Mouse (Mus musculus) liver, embryonic 16.5 days (tissue): ENCODE data around the gene Rpl27. TPM values are rescaled to one million over a fixed set of nuclear protein-coding genes. Genes with fewer than 3 reads are reported as not detected.
"Not testable (repeated sequence)": the region's sequence is repeated elsewhere in the genome, so short reads cannot be mapped to it uniquely, and the experiment has no call there.

Source experiments
- ATAC-seq: fragments of 200-750 bp; cut with Nextera tagmentation; 2 replicates; pipeline ENCODE4 v1.8.0; 2017; ENCODE audit warnings: low read depth, mild to moderate bottlenecking, moderate number of reproducible peaks, moderate library complexity
- H3K27ac ChIP-seq: fragments of 300-500 bp; sonication (generic); 2 replicates; pipeline ENCODE4 v1.5.1; 2014; ENCODE audit warnings: mild to moderate bottlenecking, low read length
- H3K27me3 ChIP-seq: fragments of 300-500 bp; sonication (generic); 2 replicates; pipeline ENCODE4 v1.6.1; 2014; ENCODE audit warnings: low read depth, low read length, mixed read lengths; ENCODE audit not compliant: control insufficient read depth, insufficient read depth
- H3K36me3 ChIP-seq: fragments of 300-500 bp; sonication (generic); 2 replicates; pipeline ENCODE4 v1.6.1; 2014; ENCODE audit warnings: mild to moderate bottlenecking; ENCODE audit not compliant: control insufficient read depth, insufficient read depth
- H3K4me1 ChIP-seq: fragments of 300-500 bp; sonication (generic); 2 replicates; pipeline ENCODE4 v1.6.1; 2014; ENCODE audit warnings: low read depth, low read length, mixed read lengths; ENCODE audit not compliant: control insufficient read depth
- H3K4me2 ChIP-seq: fragments of 300-500 bp; sonication (generic); 2 replicates; pipeline ENCODE4 v1.6.1; 2014; ENCODE audit warnings: low read depth, low read length, mixed read lengths
- H3K4me3 ChIP-seq: fragments of 300-500 bp; sonication (generic); 2 replicates; pipeline ENCODE4 v1.5.1; 2014; ENCODE audit warnings: low read depth, mild to moderate bottlenecking, low read length
- H3K9ac ChIP-seq: fragments of 300-500 bp; sonication (generic); 2 replicates; pipeline ENCODE4 v1.6.1; 2014; ENCODE audit warnings: low read depth, low read length
- H3K9me3 ChIP-seq: fragments of 300-500 bp; sonication (generic); replicated peaks from 2 replicates; pipeline ENCODE4 v1.6.1; 2016; ENCODE audit warnings: low read length; ENCODE audit not compliant: control insufficient read depth
- WGBS: fragments of 180-500 bp; shearing (Covaris S2); extraction: QIAGEN DNeasy Blood & Tissue Kit; methylation state at CpG from one replicate; pipeline ENCODE4 v1.1.7; 2014; ENCODE audit not compliant: insufficient replicate concordance; 5-methylcytosine and 5-hydroxymethylcytosine counted together
- polyA plus RNA-seq: library from polyadenylated mRNA; unstranded; fragments of >200 nt; fragmentation: Nextera tagmentation; extraction: Ambion mirVana; gene quantifications from 2 replicates; pipeline ENCODE4 v1.2.1, GENCODE M21; 2015

Gene Rpl27
- polyA plus RNA-seq, 1 experiment from 2014 or later, result 138 TPM

- ATAC-seq, result no peak
- Histone ChIP-seq H3K4me1 (peaks cover 42% of the 10 kb centered on the region), H3K4me3 (peak overlapping the region; percentile 71), H3K27me3 (peaks cover 54% of the 10 kb centered on the region), H3K9me3 (no peaks in the 10 kb centered on the region), H3K9ac (no peak overlapping the region), H3K36me3 (no peaks in the 10 kb centered on the region), H3K4me2 (peak overlapping the region; percentile 86), H3K27ac (no peak overlapping the region)
- 12% methylated on average over 13 of the region's 13 CpGs for WGBS
Measured at GRCm38 (mm10) chr11:101468731-101469130, 26.6 kb downstream of the Rpl27 start.

- Histone ChIP-seq H3K27me3 (peaks cover 51% of the 10 kb centered on the region), H3K36me3 (no peaks in the 10 kb centered on the region), H3K9me3 (no peaks in the 10 kb centered on the region), H3K9ac (no peak overlapping the region), H3K4me2 (no peak overlapping the region), H3K4me1 (peaks cover 38% of the 10 kb centered on the region), H3K27ac (no peak overlapping the region), H3K4me3 (no peak overlapping the region)
- no peak for ATAC-seq
- WGBS, result 55% methylated on average over 4 of the region's 4 CpGs
Measured at GRCm38 (mm10) chr11:101469155-101469554, 27.1 kb downstream of the Rpl27 start.

GRCm38 (mm10) chr11:101470206-101470605 lies 28.1 kb downstream of the Rpl27 start:
- ATAC-seq, result no peak
- 77% methylated on average over 7 of the region's 7 CpGs for WGBS
- Histone ChIP-seq H3K27me3 (peaks cover 41% of the 10 kb centered on the region), H3K27ac (no peak overlapping the region), H3K9ac (no peak overlapping the region), H3K4me1 (peaks cover 28% of the 10 kb centered on the region), H3K9me3 (no peaks in the 10 kb centered on the region), H3K4me3 (no peak overlapping the region), H3K36me3 (no peaks in the 10 kb centered on the region), H3K4me2 (no peak overlapping the region)

- WGBS, result 58% methylated on average over 3 of the region's 3 CpGs
- no peaks in the 10 kb centered on the region for H3K9me3 ChIP-seq
- peaks cover 27% of the 10 kb centered on the region for H3K27me3 ChIP-seq
- no peak overlapping the region for H3K4me3 ChIP-seq
- no peaks in the 10 kb centered on the region for H3K36me3 ChIP-seq
- ATAC-seq, result no peak
- no peak overlapping the region for H3K9ac ChIP-seq
- no peak overlapping the region for H3K27ac ChIP-seq
- no peak overlapping the region for H3K4me2 ChIP-seq
- H3K4me1 ChIP-seq, result peaks cover 13% of the 10 kb centered on the region
Measured at GRCm38 (mm10) chr11:101471926-101472325, 29.8 kb downstream of the Rpl27 start.

- no peak overlapping the region for H3K4me2 ChIP-seq
- WGBS, result 57% methylated on average over 7 of the region's 7 CpGs
- H3K36me3 ChIP-seq, result no peaks in the 10 kb centered on the region
- ATAC-seq, result no peak
- H3K9ac ChIP-seq, result no peak overlapping the region
- H3K27ac ChIP-seq, result no peak overlapping the region
- no peaks in the 10 kb centered on the region for H3K9me3 ChIP-seq
- H3K4me1 ChIP-seq, result peaks cover 11% of the 10 kb centered on the region
- H3K4me3 ChIP-seq, result no peak overlapping the region
- H3K27me3 ChIP-seq, result peaks cover 23% of the 10 kb centered on the region
Measured at GRCm38 (mm10) chr11:101472336-101472735, 30.2 kb downstream of the Rpl27 start.

GRCm38 (mm10) chr11:101473686-101474085 lies 31.6 kb downstream of the Rpl27 start:
- H3K9me3 ChIP-seq, H3K36me3 ChIP-seq, ATAC-seq, H3K4me2 ChIP-seq, H3K4me1 ChIP-seq, H3K27me3 ChIP-seq, H3K27ac ChIP-seq, H3K4me3 ChIP-seq, H3K9ac ChIP-seq: not testable (repeated sequence)
- WGBS, result 47% methylated on average over 1 of the region's 1 CpGs

GRCm38 (mm10) chr11:101474298-101474697 lies 32.2 kb downstream of the Rpl27 start:
- Histone ChIP-seq H3K9me3 (no peaks in the 10 kb centered on the region), H3K27me3 (peaks cover 4% of the 10 kb centered on the region; the same call in 1 of the 2 replicates), H3K4me2 (no peak overlapping the region), H3K36me3 (no peaks in the 10 kb centered on the region), H3K4me1 (no peaks in the 10 kb centered on the region), H3K27ac (no peak overlapping the region), H3K4me3 (no peak overlapping the region), H3K9ac (no peak overlapping the region)
- no peak for ATAC-seq
- WGBS, result 64% methylated on average over 5 of the region's 5 CpGs

GRCm38 (mm10) chr11:101476361-101476760 lies 34.3 kb downstream of the Rpl27 start:
- not testable (repeated sequence) for H3K9ac ChIP-seq, H3K36me3 ChIP-seq, H3K27ac ChIP-seq, H3K4me3 ChIP-seq, H3K4me2 ChIP-seq, H3K4me1 ChIP-seq, ATAC-seq, H3K27me3 ChIP-seq, H3K9me3 ChIP-seq
- WGBS, result 71% methylated on average over 4 of the region's 4 CpGs

GRCm38 (mm10) chr11:101477194-101477551 lies 35.1 kb downstream of the Rpl27 start:
- Histone ChIP-seq H3K36me3 (no peaks in the 10 kb centered on the region), H3K9ac (no peak overlapping the region), H3K9me3 (no peaks in the 10 kb centered on the region), H3K4me2 (no peak overlapping the region), H3K4me1 (peaks cover 3% of the 10 kb centered on the region), H3K4me3 (no peak overlapping the region), H3K27me3 (no peaks in the 10 kb centered on the region; the same call in 1 of the 2 replicates), H3K27ac (no peak overlapping the region)
- no peak for ATAC-seq
- WGBS, result 55% methylated on average over 4 of the region's 4 CpGs
